Mouse (Mus musculus) hindbrain, embryonic 11.5 days (tissue): ENCODE data around the gene 2410015M20Rik. TPM values are rescaled to one million over a fixed set of nuclear protein-coding genes. Genes with fewer than 3 reads are reported as not detected.
A peak's percentile ranks its signal among the peaks of the same experiment; 100 is the strongest.

ENCODE experiments used
- ATAC-seq: fragments of 200-750 bp; cut with Nextera tagmentation; 2 replicates; pipeline ENCODE4 v1.8.0; 2017; ENCODE audit warnings: mild to moderate bottlenecking, moderate TSS enrichment, moderate library complexity; ENCODE audit not compliant: low FRiP score
- DNase-seq: peaks from one replicate; pipeline ENCODE4 v3.0.0-alpha.2; 2015; ENCODE audit warnings: low spot score
- H3K27ac ChIP-seq: fragments of 300-500 bp; sonication (generic); 2 replicates; pipeline ENCODE4 v1.5.1; 2014; ENCODE audit warnings: mild to moderate bottlenecking, low read depth, low read length
- H3K27me3 ChIP-seq: fragments of 300-500 bp; sonication (generic); 2 replicates; pipeline ENCODE4 v1.6.1; 2014; ENCODE audit warnings: mild to moderate bottlenecking, low read length, moderate library complexity, mixed read lengths; ENCODE audit not compliant: control insufficient read depth, insufficient read depth
- H3K36me3 ChIP-seq: fragments of 300-500 bp; sonication (generic); 2 replicates; pipeline ENCODE4 v1.6.1; 2014; ENCODE audit warnings: mild to moderate bottlenecking, low read length, moderate library complexity, mixed read lengths; ENCODE audit not compliant: control insufficient read depth, insufficient read depth
- H3K4me1 ChIP-seq: fragments of 300-500 bp; sonication (generic); replicated peaks from 2 replicates; pipeline ENCODE4 v1.6.1; 2014; ENCODE audit warnings: low read length, mixed read lengths; ENCODE audit not compliant: control insufficient read depth, insufficient read depth
- H3K4me2 ChIP-seq: fragments of 300-500 bp; sonication (generic); replicated peaks from 2 replicates; pipeline ENCODE4 v1.6.1; 2014; ENCODE audit warnings: mild to moderate bottlenecking, low read depth, low read length
- H3K4me3 ChIP-seq: fragments of 300-500 bp; sonication (generic); 2 replicates; pipeline ENCODE4 v1.5.1; 2014; ENCODE audit warnings: low read depth, low read length
- H3K9ac ChIP-seq: fragments of 300-500 bp; sonication (generic); 2 replicates; pipeline ENCODE4 v1.6.1; 2014; ENCODE audit warnings: low read depth, low read length
- H3K9me3 ChIP-seq: fragments of 300-500 bp; sonication (generic); 2 replicates; pipeline ENCODE4 v1.6.1; 2016; ENCODE audit warnings: low read length; ENCODE audit not compliant: control insufficient read depth
- WGBS: fragments of 180-500 bp; shearing (Covaris S2); extraction: QIAGEN DNeasy Blood & Tissue Kit; methylation state at CpG from one replicate; pipeline ENCODE4 v1.1.7; 2014; 5-methylcytosine and 5-hydroxymethylcytosine counted together
- polyA plus RNA-seq: library from polyadenylated mRNA; unstranded; fragments of >200 nt; fragmentation: Nextera tagmentation; extraction: Ambion mirVana; gene quantifications from 2 replicates; pipeline ENCODE4 v1.2.1, GENCODE M21; 2014

Gene 2410015M20Rik
- polyA plus RNA-seq, 1 experiment from 2014 or later, result 192 TPM

DNA sequence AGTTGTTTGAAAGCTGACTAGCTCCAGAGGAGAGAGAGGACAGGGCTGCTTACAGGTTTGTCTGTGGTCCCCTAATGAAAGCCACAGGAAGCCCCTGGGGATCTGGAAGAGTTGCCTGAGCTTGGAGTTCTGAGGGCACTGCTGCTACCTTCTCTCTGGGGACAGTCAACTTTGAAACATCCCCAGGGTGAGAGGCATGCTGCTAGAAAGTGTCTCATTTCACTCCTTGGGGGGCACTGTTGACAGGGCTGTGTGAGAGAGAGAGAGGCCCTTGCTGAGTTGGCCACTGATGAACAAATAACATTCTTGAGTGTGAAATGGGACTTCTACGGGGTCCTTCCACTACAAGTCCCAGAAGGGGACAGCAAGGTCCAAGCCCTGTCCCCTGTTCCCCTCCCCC lies 21.8 kb downstream of the 2410015M20Rik start:
- Histone ChIP-seq H3K4me1 (peaks cover 16% of the 10 kb centered on the region), H3K9ac (no peak overlapping the region), H3K36me3 (peaks cover 28% of the 10 kb centered on the region), H3K4me3 (peak overlapping the region; percentile 14; the same call in 1 of the 2 replicates), H3K27ac (no peak overlapping the region), H3K27me3 (no peaks in the 10 kb centered on the region), H3K9me3 (no peaks in the 10 kb centered on the region), H3K4me2 (no peak overlapping the region)
- no peak for ATAC-seq
- no peak for DNase-seq
- 95% methylated on average over 1 of the region's 1 CpGs for WGBS

- Histone ChIP-seq H3K9me3 (no peaks in the 10 kb centered on the region), H3K27ac (peak overlapping the region; percentile 94), H3K9ac (peak overlapping the region; percentile 91), H3K4me1 (peaks cover 16% of the 10 kb centered on the region), H3K27me3 (no peaks in the 10 kb centered on the region), H3K4me3 (peak overlapping the region; percentile 92), H3K36me3 (peaks cover 27% of the 10 kb centered on the region), H3K4me2 (peak overlapping the region; percentile 69)
- WGBS, result under 1% methylated on average over 61 of the region's 61 CpGs
- DNase-seq (peak; percentile 68), ATAC-seq (peak; percentile 44)
These were observed 24.3 kb downstream of the 2410015M20Rik start for GRCm38 (mm10) chr17:56585171-56585821.

DNA sequence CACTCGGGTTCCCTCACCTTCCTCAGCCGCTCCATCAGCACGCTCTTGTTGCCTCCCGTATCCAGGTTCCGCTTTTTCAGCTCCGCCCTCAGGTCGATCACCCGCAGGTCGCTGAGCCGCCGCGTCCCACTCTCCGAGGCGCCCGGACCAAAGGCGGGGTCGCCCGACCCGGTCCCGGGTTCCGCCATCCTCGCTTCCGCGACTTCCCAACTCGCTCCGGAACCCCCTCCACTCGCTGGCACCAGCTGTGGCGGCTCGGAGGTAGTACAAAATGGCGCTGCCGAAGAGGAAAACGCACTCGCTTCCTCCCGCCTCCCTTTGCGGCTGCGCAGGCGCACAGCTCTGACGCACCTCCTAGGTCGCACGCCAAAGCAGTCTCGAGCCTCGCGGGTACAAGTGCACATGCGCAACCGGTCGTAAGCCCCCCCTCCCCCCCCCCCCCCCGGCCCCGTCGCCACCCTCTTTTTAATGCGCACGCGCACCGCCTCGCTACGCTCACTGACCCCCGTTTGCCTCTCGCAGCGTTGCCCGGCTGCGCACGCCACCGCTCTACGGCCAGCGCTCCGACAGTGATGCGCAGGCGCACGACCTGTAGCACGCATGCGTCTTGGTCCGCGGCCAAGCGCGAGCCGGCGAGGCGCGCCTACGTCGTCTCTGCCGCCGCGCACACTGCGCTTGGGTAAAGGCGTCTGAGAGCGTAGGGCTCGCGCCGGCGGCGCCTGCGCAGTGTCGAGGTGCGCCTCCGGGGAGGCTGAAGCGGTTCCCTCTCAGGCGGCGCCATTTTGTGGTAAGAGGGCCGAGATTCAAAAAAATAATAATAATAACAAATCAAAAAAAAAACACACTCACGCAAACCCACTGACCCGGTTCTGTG lies 25.1 kb downstream of the 2410015M20Rik start, which contains the start of the genes Safb2 and Safb:
Gene Safb2 (minus strand): TSS at position 329 of the 874 bp plus-strand sequence.
Gene Safb (plus strand): TSS at position 569 of the 874 bp plus-strand sequence.
- H3K27me3 ChIP-seq, result no peaks in the 10 kb centered on the region
- ATAC-seq, result peak; percentile 96
- peaks cover 25% of the 10 kb centered on the region for H3K36me3 ChIP-seq
- WGBS, result under 1% methylated on average over 86 of the region's 101 CpGs
- H3K27ac ChIP-seq, result peak within 1 kb of the TSS; percentile 94
- H3K9ac ChIP-seq, result peak within 1 kb of the TSS; percentile 91
- peak within 1 kb of the TSS; percentile 69 for H3K4me2 ChIP-seq
- H3K9me3 ChIP-seq, result no peaks in the 10 kb centered on the region
- peaks cover 16% of the 10 kb centered on the region for H3K4me1 ChIP-seq
- peak; percentile 99 for DNase-seq
- peak within 1 kb of the TSS; percentile 92 for H3K4me3 ChIP-seq

- peak overlapping the region; percentile 88 for H3K27ac ChIP-seq
- DNase-seq (no peak), ATAC-seq (no peak)
- H3K4me2 ChIP-seq, result peak overlapping the region; percentile 51
- H3K36me3 ChIP-seq, result peaks cover 23% of the 10 kb centered on the region
- H3K27me3 ChIP-seq, result no peaks in the 10 kb centered on the region
- no peaks in the 10 kb centered on the region for H3K9me3 ChIP-seq
- peak overlapping the region; percentile 82 for H3K9ac ChIP-seq
- H3K4me3 ChIP-seq, result peak overlapping the region; percentile 92
- H3K4me1 ChIP-seq, result peaks cover 16% of the 10 kb centered on the region
- 4% methylated on average over 31 of the region's 33 CpGs for WGBS
These were observed 25.8 kb downstream of the 2410015M20Rik start for GRCm38 (mm10) chr17:56583611-56584256.

GRCm38 (mm10) chr17:56583071-56583470 lies 26.5 kb downstream of the 2410015M20Rik start:
- peak overlapping the region; percentile 82; the same call in 1 of the 2 replicates for H3K9ac ChIP-seq
- peaks cover 25% of the 10 kb centered on the region for H3K36me3 ChIP-seq
- no peaks in the 10 kb centered on the region for H3K27me3 ChIP-seq
- peak overlapping the region; percentile 92 for H3K4me3 ChIP-seq
- H3K27ac ChIP-seq, result no peak overlapping the region
- DNase-seq, result no peak
- no peaks in the 10 kb centered on the region for H3K9me3 ChIP-seq
- H3K4me1 ChIP-seq, result peaks cover 16% of the 10 kb centered on the region
- ATAC-seq, result no peak
- WGBS, result 87% methylated on average over 1 of the region's 1 CpGs
- peak overlapping the region; percentile 51 for H3K4me2 ChIP-seq

DNA sequence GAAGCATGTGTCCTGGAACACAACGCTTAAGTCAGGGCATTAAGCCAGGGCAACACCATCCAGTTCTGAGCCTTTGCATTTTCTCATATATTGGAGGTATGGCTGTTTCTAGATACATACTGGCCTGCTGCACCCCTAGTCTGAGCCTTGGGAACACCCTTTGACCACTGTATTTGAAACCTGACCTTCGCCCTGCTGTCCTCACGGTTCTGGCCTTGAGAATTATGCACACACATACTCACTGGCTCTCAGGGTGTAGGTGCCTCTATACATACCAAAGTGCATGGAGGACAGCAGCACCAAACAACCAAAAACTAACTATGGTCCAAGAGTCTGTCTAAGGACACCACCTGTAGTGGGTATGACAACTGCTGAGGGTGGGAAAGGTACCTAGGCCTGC lies 36.6 kb downstream of the 2410015M20Rik start:
- no peaks in the 10 kb centered on the region for H3K9me3 ChIP-seq
- ATAC-seq, result no peak
- no peak overlapping the region for H3K4me2 ChIP-seq
- 96% methylated on average over 3 of the region's 3 CpGs for WGBS
- no peak overlapping the region for H3K27ac ChIP-seq
- no peak for DNase-seq
- peaks cover 46% of the 10 kb centered on the region for H3K36me3 ChIP-seq
- no peaks in the 10 kb centered on the region for H3K27me3 ChIP-seq
- no peak overlapping the region for H3K9ac ChIP-seq
- no peaks in the 10 kb centered on the region for H3K4me1 ChIP-seq
- H3K4me3 ChIP-seq, result no peak overlapping the region

GRCm38 (mm10) chr17:56572154-56572553 lies 37.4 kb downstream of the 2410015M20Rik start:
- Histone ChIP-seq H3K36me3 (peaks cover 49% of the 10 kb centered on the region), H3K4me2 (no peak overlapping the region), H3K9me3 (no peaks in the 10 kb centered on the region), H3K27ac (no peak overlapping the region), H3K4me3 (no peak overlapping the region), H3K9ac (no peak overlapping the region), H3K27me3 (no peaks in the 10 kb centered on the region), H3K4me1 (no peaks in the 10 kb centered on the region)
- no peak for DNase-seq
- ATAC-seq, result no peak
- 88% methylated on average over 1 of the region's 1 CpGs for WGBS

DNA sequence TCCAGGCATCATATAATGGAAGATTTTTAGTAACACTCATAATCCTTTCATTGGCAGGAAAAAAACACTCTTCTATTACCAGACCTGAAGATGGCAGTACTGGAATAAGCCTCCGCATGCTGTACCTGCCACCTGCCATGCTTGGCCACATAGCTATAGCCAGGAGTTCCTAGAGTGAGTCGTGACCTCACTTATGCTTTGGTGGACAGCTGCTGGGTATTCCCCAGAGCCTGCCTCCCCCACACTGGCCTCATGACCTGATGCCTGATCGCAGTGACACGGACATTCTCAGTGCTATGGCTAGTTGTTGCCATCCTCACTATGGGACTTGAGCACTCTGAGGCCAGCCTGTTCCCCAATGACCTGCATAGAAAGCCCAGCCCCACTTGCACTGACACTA lies 39.3 kb downstream of the 2410015M20Rik start:
- H3K36me3 ChIP-seq, result peaks cover 56% of the 10 kb centered on the region
- no peak overlapping the region for H3K9ac ChIP-seq
- H3K4me3 ChIP-seq, result no peak overlapping the region
- H3K27me3 ChIP-seq, result no peaks in the 10 kb centered on the region
- no peaks in the 10 kb centered on the region for H3K4me1 ChIP-seq
- WGBS, result 92% methylated on average over 4 of the region's 4 CpGs
- no peaks in the 10 kb centered on the region for H3K9me3 ChIP-seq
- no peak overlapping the region for H3K4me2 ChIP-seq
- DNase-seq (no peak), ATAC-seq (no peak)
- H3K27ac ChIP-seq, result no peak overlapping the region
